Mouse (Mus musculus) myocyte (in vitro differentiated cells): ENCODE measurements at regions not wholly inside any gene's neighbourhood (a gene's known extent, or its start where the extent isn't known, plus 50 kb on each side); places are given as distances from the start of the nearest gene placed in this dataset.

Experiments used
- MAX ChIP-seq: IDR thresholded peaks from one replicate; pipeline ENCODE4 v1.6.1; 2011; ENCODE audit warnings: low read depth, mild to moderate bottlenecking, control low read depth
- MYOD1 ChIP-seq, 3 experiments: IDR thresholded peaks; one replicate each; pipeline ENCODE4 v1.6.1; 2011; ENCODE audit warnings: control low read depth in 2 of 3, low read depth in 2 of 3, mild to moderate bottlenecking in 2 of 3, moderate library complexity in 1 of 3; ENCODE audit not compliant: insufficient read length in 2 of 3, control insufficient read depth in 1 of 3
- POLR2A ChIP-seq: IDR thresholded peaks from one replicate; pipeline ENCODE4 v1.6.1; 2011; ENCODE audit warnings: low read depth, mild to moderate bottlenecking, control low read depth, moderate library complexity; ENCODE audit not compliant: insufficient read length
- TCF12 ChIP-seq: IDR thresholded peaks from one replicate; pipeline ENCODE4 v1.6.1; 2011; ENCODE audit warnings: mild to moderate bottlenecking, control low read depth; ENCODE audit not compliant: poor library complexity, insufficient read depth, severe bottlenecking

DNA sequence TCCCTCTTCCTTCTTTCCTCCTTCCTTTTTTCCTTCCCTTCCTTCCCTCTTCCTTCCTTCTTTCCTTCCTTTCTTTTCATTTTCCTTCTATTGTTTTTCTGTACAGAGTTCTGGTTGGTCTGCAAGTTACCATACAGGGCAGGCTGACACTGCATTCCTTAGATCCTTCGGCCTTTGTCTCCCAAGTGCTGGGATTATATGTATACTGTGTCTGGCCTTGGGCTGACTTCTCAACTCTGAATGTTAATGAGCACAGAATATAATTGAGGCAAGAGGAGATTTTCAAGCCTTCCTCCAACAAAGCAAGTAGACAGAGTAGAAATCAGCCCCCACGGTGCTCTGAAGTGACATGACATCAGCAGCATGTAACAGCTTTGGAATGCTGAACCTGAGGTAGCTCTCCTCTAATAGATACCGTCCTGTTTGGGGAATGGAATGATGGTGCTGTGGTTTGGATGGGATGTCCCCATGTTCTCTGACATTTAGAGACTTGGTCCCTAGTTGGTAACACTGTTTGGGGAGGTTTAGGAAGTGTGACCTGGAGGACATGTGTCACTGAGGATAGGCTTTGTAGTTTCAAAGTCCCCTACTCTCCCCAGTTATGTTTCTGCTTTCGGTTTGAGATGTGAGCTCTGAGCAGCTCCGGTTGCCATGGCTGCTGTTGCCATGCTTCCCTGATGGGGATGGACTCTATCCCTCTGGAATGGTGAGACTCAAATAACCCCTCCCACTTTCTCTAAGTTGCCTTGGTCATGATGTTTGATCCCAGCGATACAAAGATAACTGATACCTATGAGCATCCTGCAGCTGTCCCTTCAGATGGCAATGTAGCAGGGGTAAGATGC lies 178.1 kb downstream of the Dact1 start:
- TF ChIP-seq TCF12 (no peak), MAX (no peak), MYOD1 (IDR thresholded peaks at IDR 0.05; ENCODE audit: control insufficient read depth in 1 of 3, insufficient read length in 2 of 3, low read depth in 2 of 3) (no peak), POLR2A (no peak)
